In the genomic region with DNA sequence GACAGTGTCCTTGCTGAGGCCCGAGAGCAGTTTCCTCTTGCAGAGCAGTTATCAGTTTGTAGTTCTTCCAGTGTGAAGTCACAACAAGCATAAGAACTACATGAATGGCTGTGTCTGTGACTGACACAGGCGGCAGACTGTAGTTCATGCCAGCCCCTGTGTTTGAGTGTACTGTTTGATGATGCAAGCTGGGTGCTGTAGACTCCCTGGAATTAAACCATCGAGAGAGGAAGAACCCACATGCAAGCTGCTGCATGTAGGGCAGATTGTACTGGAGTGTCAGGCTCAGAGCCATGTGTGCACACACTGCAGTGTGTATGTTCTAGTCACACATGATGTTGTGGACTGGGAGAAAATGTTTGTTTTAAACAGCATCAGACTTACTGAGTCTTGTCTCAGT, we compare ENCODE assay signal across 25 mouse cellular contexts.
DNase-seq lines count a peak whose midpoint lies in the region; ATAC-seq and TF ChIP-seq lines count a peak whose summit lies in the region.
"Had no signal": no experiment of that assay in that cellular context is flagged by ENCODE, and none has a peak within 500 bp of the region (broad histone marks: within the 10 kb centered on the region; RNA-seq: fewer than 3 reads in every experiment).

No protein-coding gene starts in this region.

- no peak for TF ChIP-seq CTCF in gastrocnemius, adult 2 months (IDR thresholded peaks at IDR 0.05)

- H3K4me3 ChIP-seq in gastrocnemius, adult 2 months = no peak overlapping the region
- no peak overlapping the region for H3K4me3 ChIP-seq in forebrain, embryonic 15.5 days
- H3K4me3 ChIP-seq: heart, embryonic 10.5 days; heart, embryonic 15.5 days; liver, embryonic 15.5 days; neural tube, embryonic 15.5 days; stomach, embryonic 15.5 days had no signal

- no peaks in the 10 kb centered on the region for H3K9me3 ChIP-seq in forebrain, embryonic 15.5 days
- H3K9me3 ChIP-seq: heart, embryonic 10.5 days; heart, embryonic 15.5 days; liver, embryonic 15.5 days; neural tube, embryonic 15.5 days; stomach, embryonic 15.5 days had no signal

- DNase-seq in cerebellum, adult 9-11 months = peak; percentile 7
- DNase-seq in cerebellum, postnatal 36 days = no peak
- DNase-seq in gastrocnemius, adult 2 months = peak; percentile 10
- DNase-seq in gastrocnemius, postnatal 14 days = no peak
- peak; percentile 36 for DNase-seq in layer of hippocampus, adult 11-12 months (ENCODE audit: low spot score)
- no peak for DNase-seq in layer of hippocampus, adult 9-10 months (ENCODE audit: low spot score)
- DNase-seq in urinary bladder, adult 18-20 months (ENCODE audit: low spot score in 2 of 2) = no peak
- DNase-seq: adrenal gland, postnatal 10 days; gastrocnemius, postnatal 25 days; heart, adult 11 months; kidney, adult 9 months; kidney, postnatal 10 days; lung, embryonic 14.5 days; lung, postnatal 14 days; midbrain, embryonic 14.5 days; retina, postnatal 1 day; right cerebral cortex, postnatal 14 days had no signal

- H3K4me2 ChIP-seq in forebrain, embryonic 15.5 days (replicated peaks) = no peak overlapping the region
- H3K4me2 ChIP-seq: heart, embryonic 15.5 days; liver, embryonic 15.5 days; lung, embryonic 14.5 days; neural tube, embryonic 15.5 days; stomach, embryonic 15.5 days had no signal

- no peak overlapping the region for H3K9ac ChIP-seq in forebrain, embryonic 15.5 days (replicated peaks)
- H3K9ac ChIP-seq: heart, embryonic 15.5 days; liver, embryonic 15.5 days; lung, embryonic 14.5 days; neural tube, embryonic 15.5 days; stomach, embryonic 15.5 days had no signal

- H3K36me3 ChIP-seq in forebrain, embryonic 15.5 days = peaks cover 70% of the 10 kb centered on the region

- WGBS in forebrain, embryonic 15.5 days = 72% methylated on average over 3 of the region's 3 CpGs

- intact Hi-C loops in gastrocnemius, adult 2 months (cut with DNase I) = no loop called here
- intact Hi-C loops in gastrocnemius, postnatal 14 days (cut with DNase I; ENCODE audit: low total_unique reads) = no loop called here

- ATAC-seq in forebrain, embryonic 15.5 days (replicated peaks) = no peak
- ATAC-seq: intestine, postnatal 0 days had no signal

- H3K27ac ChIP-seq in gastrocnemius, adult 2 months = no peak overlapping the region
- peak overlapping the region; percentile 39 for H3K27ac ChIP-seq in forebrain, embryonic 15.5 days (replicated peaks)
- H3K27ac ChIP-seq: heart, embryonic 10.5 days; heart, embryonic 15.5 days; liver, embryonic 15.5 days; neural tube, embryonic 15.5 days; stomach, embryonic 15.5 days had no signal

- peaks cover 17% of the 10 kb centered on the region for H3K4me1 ChIP-seq in forebrain, embryonic 15.5 days
- H3K4me1 ChIP-seq: liver, embryonic 15.5 days; neural tube, embryonic 15.5 days; stomach, embryonic 15.5 days had no signal

- no peaks in the 10 kb centered on the region for H3K27me3 ChIP-seq in forebrain, embryonic 15.5 days
- H3K27me3 ChIP-seq: heart, embryonic 15.5 days; liver, embryonic 15.5 days; neural tube, embryonic 15.5 days; Patski; stomach, embryonic 15.5 days had no signal

Comparison
In these comparisons a context has a peak if more than half of its experiments do, and no peak if none do; other contexts are left out.
1. DNase-seq: peak in cerebellum, adult 9-11 months (single experiment), gastrocnemius, adult 2 months (single experiment) and layer of hippocampus, adult 11-12 months (single experiment); none in cerebellum, postnatal 36 days (0 of 2), gastrocnemius, postnatal 14 days (single experiment), layer of hippocampus, adult 9-10 months (single experiment) and urinary bladder, adult 18-20 months (0 of 2).